ENCODE assay signal across 8 mouse cellular contexts in genomic region chr4:148607758-148608157, GRCm38 (mm10). TPM values are rescaled to one million over a fixed set of nuclear protein-coding genes. Genes with fewer than 3 reads are reported as not detected.
A peak's percentile ranks its signal among the peaks of the same experiment; 100 is the strongest.
DNase-seq lines count a peak whose midpoint lies in the region.

No protein-coding gene starts in this region.

- intact Hi-C loops in gastrocnemius, postnatal 36 days (cut with DNase I) = no loop called here

- DNase-seq in adrenal gland, adult (ENCODE audit: inconsistent age in 2 of 2, low spot score in 1 of 2) = peak; percentile 73 to 92
- DNase-seq in adrenal gland, adult 8-10 months = no peak
- peak; percentile 73 for DNase-seq in MN1 (ENCODE audit: low spot score)
- peak; percentile 89 to 92 for DNase-seq in cerebellum, postnatal 10 days
- peak; percentile 61 to 66 for DNase-seq in gastrocnemius, postnatal 36 days
- peak; percentile 87 to 90 for DNase-seq in kidney, postnatal 25 days
- DNase-seq in lung, postnatal 4 days = peak; percentile 74 to 84
- DNase-seq in spleen, postnatal 36 days (ENCODE audit: low spot score in 2 of 2) = peak; percentile 66

RNA-seq across cellular contexts. Expression of gene Masp2, which starts 5.4 kb away (rescaled TPM):
- total RNA-seq in adrenal gland, adult 8-10 months (2022) = 1 to 10 TPM; 1.5 to 2.6 (median 1.6) TPM
- under 1 TPM; 0.17 to 0.77 TPM for total RNA-seq in gastrocnemius, postnatal 36 days (2021)

RNA-seq across cellular contexts. Expression of gene Srm, which starts 16.5 kb away (rescaled TPM):
- total RNA-seq in adrenal gland, adult 8-10 months (2022) = 10 to 100 TPM; 67.4 to 91.6 (median 76.2) TPM
- total RNA-seq in gastrocnemius, postnatal 36 days (2021) = 10 to 100 TPM; 10.2 to 14.4 TPM

RNA-seq across cellular contexts. Expression of gene Tardbp, which starts 19.1 kb away (rescaled TPM):
- total RNA-seq in adrenal gland, adult 8-10 months (2022) = 100 to 1,000 TPM; 216 to 285 (median 243) TPM
- total RNA-seq in gastrocnemius, postnatal 36 days (2021) = 100 to 1,000 TPM in 1 of 2 experiments, 10 to 100 TPM in 1; 97.3 to 116 TPM

RNA-seq across cellular contexts. Expression of gene Gm572, which starts 35.4 kb away (rescaled TPM):
- not detected for total RNA-seq in adrenal gland, adult 8-10 months (2022)
- total RNA-seq in gastrocnemius, postnatal 36 days (2021) = 1 to 10 TPM; 5.6 to 6.8 TPM

RNA-seq across cellular contexts. Expression of gene Exosc10, which starts 49.5 kb away (rescaled TPM):
- total RNA-seq in adrenal gland, adult 8-10 months (2022) = 10 to 100 TPM; 42.4 to 58.8 (median 51.5) TPM
- total RNA-seq in gastrocnemius, postnatal 36 days (2021) = 10 to 100 TPM; 16.8 to 21.5 TPM

Comparison
In these comparisons a context has a peak if more than half of its experiments do, and no peak if none do; other contexts are left out.
1. RNA of gene Srm, which starts 16.5 kb away (total RNA-seq): 67.4 to 91.6 TPM in adrenal gland, adult 8-10 months; 10.2 to 14.4 TPM in gastrocnemius, postnatal 36 days; every median in the first group is over 4 times any median in the second.